In the genomic region with DNA sequence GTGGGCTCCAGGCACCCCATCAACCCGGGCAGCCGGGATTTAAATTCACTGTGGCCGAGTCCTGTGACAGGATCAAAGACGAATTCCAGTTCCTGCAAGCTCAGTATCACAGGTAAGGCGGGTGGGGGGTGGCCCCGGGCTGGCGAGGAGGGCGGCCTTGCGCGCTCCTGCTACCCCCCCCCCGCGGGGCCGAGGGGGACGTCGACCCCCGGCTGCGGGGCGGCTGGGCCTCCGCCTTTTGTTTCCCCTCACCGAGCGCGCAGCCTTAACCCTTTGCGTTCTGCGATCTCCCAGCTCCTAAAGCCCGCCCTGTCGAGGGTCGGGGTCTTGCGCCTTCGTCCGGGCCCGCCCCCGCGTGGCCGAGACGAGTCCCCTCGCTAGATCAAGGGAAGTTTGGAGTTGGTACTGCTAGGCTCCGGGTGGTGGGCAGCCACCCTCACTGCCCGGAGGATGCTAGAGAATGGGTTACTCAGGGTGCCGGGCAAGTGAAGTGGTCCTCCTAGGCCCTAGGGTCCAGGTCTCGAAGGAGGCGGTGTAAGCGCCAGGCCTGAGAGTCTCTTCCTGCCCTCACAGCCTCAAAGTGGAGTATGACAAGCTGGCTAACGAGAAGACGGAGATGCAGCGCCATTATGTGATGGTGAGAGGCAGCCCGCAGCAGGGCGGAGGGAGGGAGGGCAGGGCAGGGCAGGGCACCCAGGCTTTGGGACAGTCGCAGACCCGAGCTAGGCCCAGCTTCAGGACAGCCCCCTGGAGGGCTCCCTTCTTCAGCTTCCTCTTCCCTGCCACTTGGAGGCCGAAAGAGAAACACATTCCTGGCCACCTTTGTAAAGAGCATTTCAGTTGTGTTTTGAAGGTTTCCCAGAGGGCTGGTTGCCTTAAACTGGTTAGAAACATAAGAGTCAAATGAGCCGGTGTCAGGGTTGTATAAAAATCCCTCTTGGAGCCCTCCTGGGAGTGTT, we compare ENCODE assay signal across 8 mouse cellular contexts. TPM values are rescaled to one million over a fixed set of nuclear protein-coding genes. Genes with fewer than 3 reads are reported as not detected.
DNase-seq lines count a peak whose midpoint lies in the region; ATAC-seq and TF ChIP-seq lines count a peak whose summit lies in the region.

No protein-coding gene starts in this region.

- peak; percentile 40 for DNase-seq in right cerebral cortex, postnatal 14 days
- DNase-seq in right cerebral cortex, postnatal 36 days (ENCODE audit: low spot score in 2 of 2), result no peak
- peak; percentile 48 to 59 for DNase-seq in adrenal gland, postnatal 36 days
- no peak for DNase-seq in urinary bladder, postnatal 10 days (ENCODE audit: low spot score)

- H3K27ac ChIP-seq in forebrain, embryonic 12.5 days, result peak overlapping the region; percentile 91
- H3K27ac ChIP-seq in intestine, postnatal 0 days (ENCODE audit: low read depth, low read length), result peak overlapping the region; percentile 79
- peak overlapping the region; percentile 97 for H3K27ac ChIP-seq in stomach, embryonic 16.5 days (ENCODE audit: low read length)

- no peaks in the 10 kb centered on the region for H3K27me3 ChIP-seq in forebrain, embryonic 12.5 days
- H3K27me3 ChIP-seq in intestine, postnatal 0 days (replicated peaks; ENCODE audit: control insufficient read depth, insufficient read depth, low read length), result no peaks in the 10 kb centered on the region
- peaks cover 30% of the 10 kb centered on the region for H3K27me3 ChIP-seq in megakaryocyte, embryonic 14.5 days (replicated peaks)
- H3K27me3 ChIP-seq in stomach, embryonic 16.5 days (ENCODE audit: control insufficient read depth, insufficient read depth, low read length), result no peaks in the 10 kb centered on the region

- peak overlapping the region; percentile 92 for H3K4me3 ChIP-seq in forebrain, embryonic 12.5 days (replicated peaks)
- H3K4me3 ChIP-seq in intestine, postnatal 0 days (ENCODE audit: low read depth, low read length), result peak overlapping the region; percentile 91
- H3K4me3 ChIP-seq in megakaryocyte, embryonic 14.5 days (replicated peaks), result peak overlapping the region; percentile 96
- H3K4me3 ChIP-seq in stomach, embryonic 16.5 days (replicated peaks; ENCODE audit: low read length), result peak overlapping the region; percentile 91

- ATAC-seq in forebrain, embryonic 12.5 days (ENCODE audit: low FRiP score), result no peak
- no peak for ATAC-seq in intestine, postnatal 0 days
- ATAC-seq in stomach, embryonic 16.5 days (ENCODE audit: insufficient read depth, low FRiP score), result no peak

- H3K9ac ChIP-seq in forebrain, embryonic 12.5 days, result peak overlapping the region; percentile 98
- peak overlapping the region; percentile 81 for H3K9ac ChIP-seq in intestine, postnatal 0 days (ENCODE audit: low read depth, low read length)
- H3K9ac ChIP-seq in stomach, embryonic 16.5 days (ENCODE audit: low read length), result peak overlapping the region; percentile 97

- under 1% methylated on average over 51 of the region's 51 CpGs for WGBS in forebrain, embryonic 12.5 days
- WGBS in intestine, postnatal 0 days, result 3% methylated on average over 45 of the region's 51 CpGs
- WGBS in stomach, embryonic 16.5 days, result 1% methylated on average over 49 of the region's 51 CpGs

- H3K36me3 ChIP-seq in forebrain, embryonic 12.5 days (replicated peaks), result peaks cover 19% of the 10 kb centered on the region; the same call in 1 of the 2 replicates
- peaks cover 6% of the 10 kb centered on the region for H3K36me3 ChIP-seq in intestine, postnatal 0 days (ENCODE audit: control insufficient read depth, insufficient read depth)
- H3K36me3 ChIP-seq in megakaryocyte, embryonic 14.5 days (replicated peaks; ENCODE audit: low read length), result peaks cover 35% of the 10 kb centered on the region
- 0 out of 2 replicates have a peak, but pooled peaks cover 3% of the 10 kb centered on the region for H3K36me3 ChIP-seq in stomach, embryonic 16.5 days (ENCODE audit: control insufficient read depth, insufficient read depth, low read length)

- H3K4me2 ChIP-seq in forebrain, embryonic 12.5 days, result peak overlapping the region; percentile 72
- H3K4me2 ChIP-seq in intestine, postnatal 0 days (replicated peaks; ENCODE audit: low read depth), result peak overlapping the region; percentile 96
- peak overlapping the region; percentile 89 for H3K4me2 ChIP-seq in stomach, embryonic 16.5 days (ENCODE audit: low read depth, low read length)

- peaks cover 68% of the 10 kb centered on the region for H3K4me1 ChIP-seq in forebrain, embryonic 12.5 days
- peaks cover 31% of the 10 kb centered on the region for H3K4me1 ChIP-seq in intestine, postnatal 0 days (replicated peaks; ENCODE audit: control insufficient read depth, insufficient read depth, low read length)
- peaks cover 87% of the 10 kb centered on the region for H3K4me1 ChIP-seq in megakaryocyte, embryonic 14.5 days
- H3K4me1 ChIP-seq in stomach, embryonic 16.5 days (ENCODE audit: control insufficient read depth, insufficient read depth, low read length), result peaks cover 59% of the 10 kb centered on the region

- H3K9me3 ChIP-seq in forebrain, embryonic 12.5 days, result no peaks in the 10 kb centered on the region
- H3K9me3 ChIP-seq in intestine, postnatal 0 days (ENCODE audit: control insufficient read depth), result no peaks in the 10 kb centered on the region
- no peaks in the 10 kb centered on the region for H3K9me3 ChIP-seq in megakaryocyte, embryonic 14.5 days
- H3K9me3 ChIP-seq in stomach, embryonic 16.5 days (replicated peaks; ENCODE audit: control insufficient read depth, low read length), result no peaks in the 10 kb centered on the region

- TF ChIP-seq CTCF in intestine, postnatal 0 days (IDR thresholded peaks at IDR 0.05; ENCODE audit: low read depth), result peak; percentile 50

RNA-seq across cellular contexts. Expression of gene Tle3, which starts 2.1 kb away (rescaled TPM):
- 100 to 1,000 TPM; 121 to 144 TPM for total RNA-seq in adrenal gland, postnatal 36 days (2021)
- 55.6 and 56.2 TPM in 2 replicates for polyA plus RNA-seq in forebrain, embryonic 12.5 days (2016; fragmentation: Nextera tagmentation; extraction: Ambion mirVana)
- 24.3 and 28.6 TPM in 2 replicates for polyA plus RNA-seq in intestine, postnatal 0 days (2015; fragmentation: Nextera tagmentation; extraction: Ambion mirVana)
- polyA plus RNA-seq in megakaryocyte, embryonic 14.5 days (2012; ENCODE audit: insufficient read depth, low replicate concordance), result 60.7 and 62.9 TPM in 2 replicates
- polyA plus RNA-seq in stomach, embryonic 16.5 days (2015; fragmentation: Nextera tagmentation; extraction: Ambion mirVana), result 20.2 and 21.4 TPM in 2 replicates

Comparison
In these comparisons a context has a peak if more than half of its experiments do, and no peak if none do; other contexts are left out.
1. DNase-seq: peak in right cerebral cortex, postnatal 14 days (single experiment) and adrenal gland, postnatal 36 days (2 of 2); none in right cerebral cortex, postnatal 36 days (0 of 2) and urinary bladder, postnatal 10 days (single experiment).
2. Peak in every context shown above with its lines, with median percentiles within 50 percentile points of each other: H3K27ac ChIP-seq, H3K4me2 ChIP-seq, H3K4me3 ChIP-seq and H3K9ac ChIP-seq.